Mouse (Mus musculus) heart, postnatal 10 days (tissue): ENCODE measurements around the gene Clstn3. TPM values are rescaled to one million over a fixed set of nuclear protein-coding genes. Genes with fewer than 3 reads are reported as not detected.
"Not testable (repeated sequence)": the region's sequence is repeated elsewhere in the genome, so short reads cannot be mapped to it uniquely, and the experiment has no call there.

ENCODE experiments used
- DNase-seq, 2 experiments: peaks; one replicate each; pipeline ENCODE4 v3.0.0; 2021
- intact Hi-C: fragments of 180-260 bp; cut with DNase I; formaldehyde crosslinking; loops from one replicate; pipeline ENCODE4 v1.15.1; 2025
- total RNA-seq, 2 experiments: library from RNA; stranded (reverse); gene quantifications; 2 replicates each; pipeline ENCODE4 v1.2.3; 2021

Gene Clstn3
- total RNA-seq, 2 experiments from 2014 or later: 2.0 to 11.3 TPM

DNA sequence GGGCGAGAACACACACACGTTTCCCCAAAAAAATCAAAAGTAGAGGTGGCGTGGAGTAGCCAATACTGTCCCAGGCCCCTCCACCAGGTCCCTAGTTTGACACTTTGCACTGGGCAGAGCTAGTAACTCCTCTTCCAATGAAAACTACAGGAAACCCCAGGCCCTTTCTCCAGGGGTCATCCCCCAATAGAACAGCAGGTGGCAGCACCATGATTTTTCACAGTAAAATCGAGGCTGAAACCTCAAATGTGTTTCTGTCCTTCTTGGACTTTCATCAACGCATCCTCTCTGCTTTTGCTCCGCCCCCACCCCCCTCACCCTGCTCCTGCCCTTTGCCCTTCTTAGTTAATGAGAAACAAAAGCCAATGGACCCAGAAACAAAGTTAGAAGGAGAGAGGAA is 17.0 kb upstream of the Clstn3 start:
- intact Hi-C loops: loop anchor here (5.0 kb wide), 1 partner anchor 61 kb away; the partner anchor contains the start of gene C1s1

DNA sequence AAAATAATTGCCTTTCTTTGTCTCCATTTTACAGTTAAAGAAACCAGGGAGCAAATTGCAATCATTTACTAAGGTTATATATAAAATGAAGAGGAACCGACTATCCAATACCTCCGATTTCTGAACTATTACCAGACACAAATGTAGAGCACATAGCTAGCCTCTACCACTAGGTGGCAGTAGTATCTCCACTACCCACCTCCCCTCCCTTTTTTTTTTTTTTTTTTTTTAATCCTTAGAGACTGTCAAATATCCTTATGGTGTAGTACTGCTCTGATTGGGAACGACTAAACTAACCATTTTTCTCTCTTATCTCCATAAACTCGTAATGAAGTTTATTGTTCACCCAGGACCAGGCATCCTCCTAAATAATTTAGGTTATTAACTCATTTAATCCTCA is 15.7 kb upstream of the Clstn3 start:
- peak; percentile 20 to 41 for DNase-seq
- intact Hi-C loops: loop anchor here (5.0 kb wide), 1 partner anchor 62 kb away; the partner anchor contains the start of gene C1s1

More for the DNA sequence above, 17.0 kb upstream of the Clstn3 start:
- peak; percentile 42 to 74 for DNase-seq

DNA sequence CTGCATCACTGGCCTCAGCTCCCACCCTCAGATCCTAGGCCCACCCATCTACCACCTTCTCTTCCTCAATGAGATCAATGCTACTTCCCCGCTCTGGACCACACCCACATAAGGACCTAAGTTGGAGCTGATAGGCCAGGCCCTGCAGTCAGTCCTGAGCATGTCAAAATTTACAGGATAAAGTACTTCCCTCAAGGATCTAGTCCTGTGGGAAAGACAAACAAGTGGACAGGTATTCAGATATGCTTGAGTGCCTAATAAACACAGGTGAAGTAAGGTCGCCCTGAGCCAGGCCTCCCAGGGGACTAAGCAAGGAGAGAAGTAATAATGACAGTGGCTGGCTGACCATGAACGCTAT is 15.0 kb upstream of the Clstn3 start:
- no peak for DNase-seq
- intact Hi-C loops: no loop called here

DNA sequence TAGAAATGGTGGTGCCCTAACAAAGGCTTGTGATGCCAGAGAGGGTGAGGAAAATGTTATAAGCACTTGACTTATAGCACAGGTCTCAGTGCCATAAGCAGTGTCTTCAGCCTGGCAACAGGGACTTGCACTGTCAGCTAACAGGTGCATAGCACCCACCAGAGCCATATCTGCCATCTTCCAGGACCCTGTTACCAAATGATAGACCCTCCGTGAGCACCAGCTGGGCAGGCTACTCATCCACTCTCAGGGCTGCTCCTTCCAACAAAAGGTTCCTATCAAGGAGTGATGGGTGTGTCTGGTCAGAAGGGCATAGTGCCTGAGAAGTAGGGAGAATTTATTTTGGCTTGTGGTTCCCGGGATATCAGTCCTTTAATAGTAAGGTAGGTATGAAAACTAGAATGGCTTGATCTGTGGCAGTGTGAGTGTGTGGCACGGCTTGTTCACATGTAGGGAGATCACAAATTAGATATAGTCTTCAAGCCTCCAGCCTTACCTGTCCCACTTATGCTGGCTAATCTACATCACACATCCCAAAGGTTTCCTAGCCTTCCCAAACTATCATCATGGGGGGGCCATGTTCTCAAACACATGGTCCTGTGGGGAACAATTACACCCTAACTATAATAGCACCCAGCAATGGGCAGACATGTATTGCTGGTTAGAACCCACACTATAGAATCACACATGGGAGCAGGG is 14.4 kb upstream of the Clstn3 start:
- no peak for DNase-seq
- intact Hi-C loops: no loop called here

DNA sequence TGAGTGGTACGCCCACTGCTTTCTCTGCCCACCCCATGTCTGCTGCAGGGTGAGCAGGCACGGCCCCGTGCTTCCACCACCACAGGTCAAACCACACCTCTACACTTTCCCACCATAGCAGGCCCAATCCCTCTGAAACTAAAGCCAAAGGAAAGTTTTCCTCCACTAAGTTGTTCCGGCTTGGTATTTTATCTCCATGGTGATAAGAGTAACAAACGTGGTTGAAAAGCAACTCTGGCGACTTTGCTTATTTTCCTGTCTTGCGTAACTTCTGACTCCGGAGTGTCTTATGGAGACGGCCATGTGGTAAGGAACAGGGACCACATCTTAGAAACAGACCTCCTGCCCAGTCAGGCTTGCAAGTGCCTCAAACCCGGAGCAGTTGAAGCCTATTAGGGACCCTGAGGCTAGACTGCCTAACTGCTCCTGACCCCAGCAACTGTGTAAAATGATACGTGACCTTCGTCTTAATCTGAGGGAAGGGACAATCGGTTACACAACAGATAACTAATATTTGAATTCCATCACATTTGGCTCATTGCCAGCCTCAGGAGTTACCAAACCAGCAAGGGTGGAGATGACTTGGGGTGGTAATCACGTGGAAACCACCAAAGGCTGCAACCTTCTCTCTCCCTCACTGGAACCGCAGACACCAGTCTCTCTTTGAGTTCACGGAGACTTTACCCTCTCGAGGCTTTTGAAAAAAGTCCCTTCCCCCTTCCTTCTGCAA is 13.5 kb upstream of the Clstn3 start:
- peak; percentile 23 to 28 for DNase-seq
- intact Hi-C loops: no loop called here

DNA sequence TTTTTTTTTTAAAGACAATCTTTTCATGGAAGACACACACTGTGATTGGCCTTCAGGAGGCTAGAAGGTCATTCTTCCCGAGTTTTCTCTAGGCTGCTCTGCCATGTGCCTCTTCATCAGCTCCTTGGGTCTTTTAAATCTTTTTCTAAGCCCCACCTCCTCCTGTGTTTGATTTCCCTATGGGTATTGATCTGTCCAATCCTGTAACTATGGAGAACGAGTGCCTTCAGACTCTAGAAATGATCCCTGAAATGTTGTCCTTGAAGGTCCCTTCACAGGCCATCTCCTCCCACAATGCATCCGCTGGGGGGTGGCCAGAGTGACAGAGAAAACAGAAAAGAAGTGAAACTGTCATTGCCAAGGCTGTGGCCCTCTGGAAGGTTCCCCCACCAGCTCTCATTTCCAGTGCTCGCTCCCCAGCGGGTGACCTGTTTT is 12.6 kb upstream of the Clstn3 start:
- intact Hi-C loops: no loop called here
- DNase-seq: no peak

DNA sequence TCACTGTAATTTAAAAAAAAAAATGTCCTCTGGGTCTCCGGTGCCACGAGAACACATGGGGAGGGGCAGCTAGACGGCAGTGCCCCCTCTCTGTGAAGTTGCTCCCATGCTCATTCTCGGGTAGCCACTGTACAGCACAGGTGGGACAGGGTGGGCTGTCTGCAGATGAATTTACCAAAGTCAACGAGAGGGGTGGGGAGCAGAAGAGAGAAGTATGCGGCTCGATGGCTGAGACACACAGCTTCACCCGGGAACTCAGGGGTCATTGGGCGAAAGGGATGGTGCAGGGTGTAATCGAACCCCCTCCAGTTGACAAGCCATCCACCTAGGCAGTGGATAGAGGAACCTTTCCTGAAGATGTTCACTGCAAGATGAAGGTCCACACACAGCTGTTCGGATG is 12.2 kb upstream of the Clstn3 start:
- no peak for DNase-seq
- intact Hi-C loops: no loop called here

DNA sequence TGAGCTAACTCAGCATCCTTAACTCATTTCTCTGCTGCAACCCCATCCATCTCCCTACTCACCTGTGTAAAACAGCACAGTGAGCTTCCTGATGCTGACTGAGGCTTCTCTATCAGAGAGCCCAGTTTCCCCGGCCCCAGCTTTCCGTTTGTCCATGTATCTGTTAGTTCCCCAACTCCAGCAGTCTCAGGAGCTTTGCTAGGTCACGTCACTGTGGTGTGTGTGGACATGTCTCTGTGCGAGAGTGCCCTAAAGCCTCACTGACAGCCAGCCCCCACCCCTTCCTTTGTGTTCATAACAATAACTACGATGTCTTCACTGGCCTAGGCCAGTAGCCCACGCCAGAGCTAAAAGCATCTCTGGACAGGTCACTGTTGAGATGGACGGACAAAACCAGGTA is 11.6 kb upstream of the Clstn3 start:
- intact Hi-C loops: no loop called here
- no peak for DNase-seq

DNA sequence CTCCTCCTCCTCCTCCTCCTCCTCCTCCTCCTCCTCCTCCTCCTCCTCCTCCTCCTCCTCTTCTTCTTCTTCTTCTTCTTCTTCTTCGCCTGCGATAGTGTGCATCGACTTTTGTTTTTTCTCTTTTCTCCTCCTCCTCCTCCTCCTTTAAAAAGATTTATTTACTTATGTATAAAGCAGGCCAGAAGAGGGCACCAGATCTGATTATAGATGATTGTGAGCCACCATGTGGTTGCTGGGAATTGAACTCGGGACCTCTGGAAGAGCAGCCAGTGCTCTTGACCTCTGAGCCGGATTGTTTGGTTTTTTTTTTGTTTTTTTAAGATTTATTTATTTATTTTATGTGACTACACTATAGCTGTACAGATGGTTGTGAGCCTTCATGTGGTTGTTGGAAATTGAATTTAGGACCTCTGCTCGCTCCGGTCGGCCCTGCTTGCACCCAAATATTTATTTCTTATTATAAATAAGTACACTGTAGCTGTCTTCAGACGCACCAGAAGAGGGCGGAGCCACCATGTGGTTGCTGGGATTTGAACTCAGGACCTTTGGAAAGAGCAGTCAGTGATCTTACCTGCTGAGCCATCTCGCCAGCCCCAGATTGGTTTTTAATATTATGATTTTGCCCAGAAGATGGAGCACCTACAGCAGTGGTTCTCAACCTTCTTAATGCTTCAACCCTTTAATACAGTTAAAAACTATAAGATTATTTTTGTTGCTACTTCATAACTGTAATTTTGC is 10.9 kb upstream of the Clstn3 start:
- intact Hi-C loops, DNase-seq: not testable (repeated sequence)

DNA sequence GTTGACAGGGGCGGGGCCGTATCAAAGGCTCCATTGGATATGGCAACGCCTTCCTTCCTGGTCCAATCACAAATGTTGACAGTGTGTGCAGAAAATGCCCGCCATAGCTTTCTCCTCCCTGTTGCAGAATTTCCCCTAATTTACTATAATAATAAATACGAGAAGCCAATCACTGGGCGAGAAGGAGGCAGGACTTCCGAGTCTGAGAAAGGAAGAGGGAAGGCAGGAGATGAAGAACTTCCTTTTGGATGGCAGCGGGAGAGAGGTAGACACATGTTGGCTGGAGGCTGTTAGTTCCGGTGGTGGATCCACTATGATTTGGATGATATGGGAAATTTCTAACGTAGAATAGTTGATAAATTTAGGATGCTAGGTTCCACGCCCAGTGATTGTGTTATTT is 10.0 kb upstream of the Clstn3 start:
- no peak for DNase-seq
- intact Hi-C loops: no loop called here

DNA sequence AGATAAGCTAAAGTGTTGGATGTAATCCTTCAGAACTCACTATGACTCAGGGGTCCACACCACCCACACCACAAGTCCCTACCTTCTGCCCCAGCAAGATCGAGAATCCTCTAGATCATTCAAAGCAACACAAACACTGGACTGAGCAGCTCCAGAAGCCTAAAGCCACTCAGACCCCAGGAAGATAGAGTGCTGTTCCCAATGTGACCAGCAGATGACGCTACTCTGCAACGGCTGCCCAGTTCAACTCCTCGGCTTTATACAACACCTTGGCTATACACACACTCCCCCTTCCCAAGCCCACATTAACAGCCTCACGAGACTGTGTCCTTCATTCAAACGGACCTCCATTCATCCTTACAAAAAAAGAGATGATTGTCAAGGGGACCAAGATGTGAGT is 8.2 kb upstream of the Clstn3 start:
- intact Hi-C loops: no loop called here
- peak; percentile 24 to 63 for DNase-seq

DNA sequence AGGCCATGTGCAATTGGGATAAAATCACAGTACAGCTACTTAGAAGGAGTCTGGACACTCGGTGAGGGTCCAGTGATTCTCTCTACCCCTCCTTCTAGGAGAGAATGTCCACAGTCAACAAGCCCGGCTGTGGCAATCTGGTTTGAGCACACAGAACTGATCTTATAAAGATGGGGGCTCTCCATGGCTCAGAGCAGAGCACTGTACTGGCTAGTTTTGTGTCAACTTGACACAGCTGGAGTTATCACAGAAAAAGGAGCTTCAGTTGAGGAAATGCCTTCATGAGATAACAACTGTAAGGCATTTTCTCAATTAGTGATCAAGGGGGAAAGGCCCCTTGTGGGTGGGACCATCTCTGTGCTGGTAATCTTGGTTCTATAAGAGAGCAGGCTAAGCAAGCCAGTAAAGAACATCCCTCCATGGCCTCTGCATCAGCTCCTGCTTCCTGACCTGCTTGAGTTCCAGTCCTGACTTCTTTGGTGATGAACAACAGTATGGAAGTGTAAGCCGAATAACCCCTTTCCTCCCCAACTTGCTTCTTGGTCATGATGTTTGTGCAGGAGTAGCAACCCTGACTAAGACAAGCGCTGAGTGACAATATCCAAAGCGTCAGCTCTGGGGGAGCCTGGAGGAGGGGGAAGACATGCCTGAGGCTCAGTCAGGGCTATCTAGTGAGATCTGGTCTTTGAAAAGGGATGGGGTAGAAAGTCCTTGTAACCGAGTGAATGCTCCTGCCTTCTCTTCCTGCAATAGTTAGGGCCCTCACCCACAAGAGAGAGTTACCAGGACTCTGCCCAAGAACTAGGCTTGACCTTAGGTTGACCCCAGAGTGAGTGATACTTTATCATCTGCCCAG is 7.4 kb upstream of the Clstn3 start:
- intact Hi-C loops, DNase-seq: not testable (repeated sequence)

DNA sequence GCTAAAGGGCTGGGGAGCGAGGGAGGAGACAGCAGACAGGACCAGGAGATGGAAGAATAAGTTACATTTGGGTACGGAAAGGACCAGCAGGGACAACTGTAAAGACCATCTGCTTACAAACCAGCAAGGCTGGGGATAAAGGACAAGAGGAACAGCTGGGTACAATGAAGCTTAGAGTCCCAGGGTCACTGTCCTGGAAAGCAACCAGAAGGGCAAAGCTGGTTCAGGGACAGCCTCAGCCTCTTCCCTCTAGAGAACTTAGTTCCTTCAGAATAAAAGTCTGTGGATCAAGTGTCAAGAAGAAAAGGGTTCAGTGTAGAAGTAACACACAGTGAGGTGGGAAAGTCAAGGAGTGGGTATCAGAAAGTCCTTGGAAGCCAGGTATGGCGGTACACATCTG is 6.5 kb upstream of the Clstn3 start:
- intact Hi-C loops: no loop called here
- no peak for DNase-seq

DNA sequence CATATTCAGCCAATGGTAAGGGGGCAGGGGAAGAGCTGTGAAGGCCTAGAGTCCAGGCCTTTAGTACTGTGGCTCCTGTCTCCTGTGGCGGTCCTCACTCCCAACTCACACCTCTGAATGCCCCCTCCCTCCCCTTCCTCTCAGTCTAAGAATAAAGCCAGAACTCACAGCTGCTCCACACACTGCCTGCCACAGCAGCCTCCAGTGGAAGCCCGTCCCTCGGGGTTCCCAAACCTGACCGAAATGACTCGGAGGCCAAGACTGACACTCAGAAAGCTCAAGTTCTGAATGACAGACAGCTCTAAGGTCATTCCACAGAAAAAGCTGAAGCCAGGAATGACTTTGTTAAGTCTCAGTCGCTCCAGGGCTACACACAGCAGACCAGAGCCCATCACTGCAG is 1.1 kb upstream of the Clstn3 start:
- DNase-seq: no peak
- intact Hi-C loops: no loop called here

DNA sequence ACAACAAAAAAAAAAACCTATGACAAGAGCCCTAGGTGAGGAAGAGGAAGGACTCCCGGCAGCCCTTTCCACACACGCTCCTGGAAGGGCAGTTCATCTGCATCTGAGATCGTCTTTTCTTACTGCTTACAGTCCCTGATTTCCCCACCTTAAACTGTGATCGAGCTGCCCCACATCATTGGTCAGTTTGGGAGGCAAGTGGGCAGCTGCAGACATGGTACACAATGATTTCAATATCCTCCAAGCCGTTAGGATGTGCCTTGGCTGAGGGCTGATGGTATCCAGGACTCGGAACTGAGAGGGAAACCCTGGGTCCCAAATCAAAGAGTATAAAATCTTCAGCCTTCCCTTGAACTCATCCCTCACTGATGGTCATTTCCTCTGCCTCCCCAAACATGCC is 705 bp upstream of the Clstn3 start:
- intact Hi-C loops: no loop called here
- DNase-seq: no peak

DNA sequence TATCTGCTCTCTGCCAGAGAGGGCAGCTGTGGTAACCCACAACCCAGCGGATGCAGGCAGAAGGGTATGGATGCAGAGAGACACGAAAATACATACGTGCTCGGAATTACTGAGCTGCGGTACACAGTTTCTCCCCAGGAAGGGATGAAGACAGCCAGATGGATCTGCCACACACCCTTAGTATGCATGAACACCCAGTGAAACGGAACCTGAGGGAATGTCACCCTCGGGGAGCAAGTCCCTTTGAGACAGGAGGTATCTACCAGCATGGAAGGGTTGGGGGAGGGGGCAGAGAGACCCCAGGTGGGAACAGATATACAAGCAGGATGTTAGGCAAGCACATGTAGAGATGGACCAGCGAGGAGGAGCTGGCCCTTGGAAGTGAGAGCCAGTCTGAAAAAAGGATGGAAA is 708 bp downstream of the Clstn3 start:
- no peak for DNase-seq
- intact Hi-C loops: no loop called here

DNA sequence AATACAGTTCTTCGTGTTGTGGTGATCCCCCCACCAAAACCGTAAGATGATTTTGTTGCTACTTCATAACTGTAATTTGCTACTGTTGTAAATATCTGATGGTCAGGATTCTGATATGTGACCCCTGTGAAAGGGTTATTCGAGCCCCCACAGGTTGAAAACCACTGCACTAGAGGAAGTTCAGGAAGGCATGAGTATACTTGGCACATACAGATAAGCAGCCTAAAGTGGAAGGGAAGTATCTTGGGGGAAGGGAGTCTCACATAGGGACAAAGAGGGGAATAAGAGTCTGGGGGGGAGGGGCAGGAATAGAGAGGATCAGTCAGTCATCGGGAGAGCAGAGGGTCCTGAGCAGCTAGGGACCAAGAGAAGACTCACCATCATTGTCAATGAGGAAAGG is 5.2 kb downstream of the Clstn3 start:
- intact Hi-C loops: no loop called here
- DNase-seq: no peak

DNA sequence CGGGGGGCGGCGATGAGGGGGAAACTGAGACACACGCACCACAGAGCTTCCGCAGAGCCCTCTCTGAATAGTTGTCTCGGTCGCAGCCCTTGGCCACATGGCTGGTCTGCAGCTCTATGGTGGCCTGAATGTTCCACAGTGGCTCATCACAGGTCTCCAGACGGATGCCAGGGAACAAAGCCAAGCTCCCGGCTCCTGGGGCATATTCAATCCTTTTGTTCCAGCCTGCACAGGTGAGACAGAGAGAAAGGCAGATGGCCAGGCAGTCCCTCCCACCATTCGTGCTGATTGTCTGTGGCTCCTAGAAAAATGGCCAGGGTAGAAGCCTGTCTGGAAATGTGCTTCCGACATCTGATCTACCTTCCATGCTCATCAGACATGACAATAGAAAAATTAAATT is 6.1 kb downstream of the Clstn3 start:
- intact Hi-C loops: no loop called here
- no peak for DNase-seq

DNA sequence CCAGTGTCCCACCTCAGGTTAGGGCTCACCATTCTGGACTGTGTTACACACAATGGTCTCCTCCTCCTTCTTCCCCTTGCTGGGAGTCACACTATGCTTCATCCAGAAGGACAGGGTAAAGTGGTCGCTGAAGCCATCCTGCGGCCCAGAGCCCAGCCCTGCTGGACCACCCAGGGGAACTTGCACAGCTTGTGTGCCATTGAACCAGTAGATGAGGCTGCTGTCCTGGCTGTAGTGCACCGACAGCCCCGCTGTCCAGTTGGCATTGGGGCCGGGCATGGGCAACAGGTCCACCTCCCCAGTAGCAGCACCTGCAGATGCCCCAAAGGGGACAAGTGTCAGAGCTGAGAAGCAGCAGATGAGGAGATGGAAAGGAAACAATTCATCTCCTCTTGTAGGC is 6.8 kb downstream of the Clstn3 start:
- no peak for DNase-seq
- intact Hi-C loops: no loop called here

DNA sequence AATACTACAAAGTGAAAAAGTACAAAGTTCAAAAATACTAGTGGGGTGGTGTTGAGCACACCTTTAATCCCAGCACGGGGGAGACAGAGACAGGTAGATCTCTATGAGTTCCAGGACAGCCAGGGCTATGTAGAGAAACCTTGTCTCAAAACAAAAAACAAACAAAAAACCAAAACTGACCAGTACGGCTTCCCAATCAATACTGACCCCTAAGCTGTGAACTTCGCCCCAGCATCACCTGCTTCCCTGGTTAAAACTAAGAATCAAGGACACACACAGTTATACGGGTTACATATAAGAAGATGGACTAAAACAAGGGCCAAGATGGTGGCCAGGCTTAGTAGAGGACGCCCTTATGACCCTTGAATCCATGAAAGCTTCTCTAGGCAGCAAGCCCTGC is 8.4 kb downstream of the Clstn3 start:
- intact Hi-C loops: no loop called here

DNA sequence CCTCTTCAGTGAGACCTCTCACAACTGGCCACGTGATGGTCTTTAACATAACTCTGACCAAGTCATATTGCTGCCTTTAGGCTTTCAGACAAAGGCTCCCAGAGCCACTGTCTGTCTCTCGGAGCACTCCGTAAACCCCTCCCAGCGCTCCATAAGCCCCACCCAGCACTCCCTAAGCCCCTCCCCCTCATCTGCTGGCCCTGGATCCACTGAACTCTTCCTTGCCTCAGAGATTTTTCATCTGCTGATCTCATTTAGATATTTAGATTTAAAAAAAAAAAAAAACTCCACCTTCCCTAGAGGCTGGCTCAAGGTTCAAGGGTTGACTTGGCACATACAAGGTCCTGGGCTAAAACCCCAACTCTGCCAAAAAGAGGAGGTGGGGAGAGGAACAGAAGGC is 10.8 kb downstream of the Clstn3 start:
- intact Hi-C loops: no loop called here
- no peak for DNase-seq

More for the DNA sequence above, 8.4 kb downstream of the Clstn3 start:
- no peak for DNase-seq
